Mouse (Mus musculus): ENCODE measurements around the gene Vangl1. TPM values are rescaled to one million over a fixed set of nuclear protein-coding genes. Genes with fewer than 3 reads are reported as not detected.

Vangl1 gene
- polyA plus RNA-seq, 1 experiment from 2014 or later: 52.9 TPM

DNA sequence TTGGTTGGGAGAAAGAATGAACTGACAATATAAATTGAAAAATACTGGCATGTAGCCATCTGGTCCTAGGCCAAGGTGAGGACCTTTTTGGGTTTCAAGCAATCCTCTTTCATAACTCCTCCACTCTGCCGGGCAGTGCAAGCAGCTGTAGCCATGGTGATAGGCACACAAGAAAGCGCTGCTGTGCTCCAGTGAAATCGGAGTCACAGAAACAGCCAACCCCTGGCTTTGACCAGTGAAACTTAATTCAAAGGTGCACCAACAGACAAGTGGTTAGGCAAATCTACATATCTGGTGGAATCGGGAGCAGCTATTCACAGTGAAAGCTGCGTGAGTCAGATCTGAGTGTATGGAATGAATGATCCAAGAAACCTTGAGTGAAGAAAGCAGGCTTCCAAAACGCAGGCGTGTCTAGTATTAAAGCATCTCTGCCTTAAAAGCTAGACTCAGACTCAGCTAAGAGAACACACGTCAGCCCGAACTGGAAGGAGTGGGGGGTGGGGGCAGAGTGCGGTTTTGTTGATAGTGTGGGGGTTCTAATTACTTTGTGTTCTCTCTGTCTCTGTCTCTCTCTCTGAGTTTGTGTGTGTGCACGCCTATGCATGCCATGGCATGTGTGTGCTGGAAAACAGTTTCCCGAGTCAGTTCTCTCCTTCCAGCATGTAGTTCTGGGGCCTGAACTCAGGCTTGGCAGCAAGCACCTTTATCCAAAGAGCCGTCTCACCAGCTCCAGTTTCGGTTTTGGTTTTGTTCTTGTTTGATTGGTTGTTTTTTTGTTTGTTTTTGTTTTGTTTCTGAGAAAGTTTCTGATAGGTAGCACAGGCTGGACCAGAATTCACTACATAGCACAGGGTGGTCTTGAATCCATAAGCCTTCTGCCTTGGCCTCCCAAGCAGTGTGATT, 44.8 kb downstream of the Vangl1 start:
- WGBS: 76% methylated on average over 14 of the region's 14 CpGs
- peak; percentile 40; the same call in 1 of the 2 replicates for ATAC-seq (replicated peaks; ENCODE audit: low FRiP score)
- Histone ChIP-seq H3K4me2 (no peak overlapping the region; the same call in 1 of the 2 replicates), H3K4me3 (ENCODE audit: low read depth, low read length) (no peak overlapping the region), H3K36me3 (ENCODE audit: control insufficient read depth, insufficient read depth, low read length) (peaks cover 39% of the 10 kb centered on the region), H3K27me3 (replicated peaks; ENCODE audit: control insufficient read depth, insufficient read depth, low read length) (no peaks in the 10 kb centered on the region), H3K27ac (ENCODE audit: low read depth, low read length) (no peak overlapping the region), H3K9me3 (ENCODE audit: control insufficient read depth, low read length) (no peaks in the 10 kb centered on the region), H3K4me1 (replicated peaks; ENCODE audit: control insufficient read depth, insufficient read depth, low read length) (peaks cover 15% of the 10 kb centered on the region), H3K9ac (ENCODE audit: low read depth, low read length) (no peak overlapping the region)
- DNase-seq (ENCODE audit: low spot score): no peak

DNA sequence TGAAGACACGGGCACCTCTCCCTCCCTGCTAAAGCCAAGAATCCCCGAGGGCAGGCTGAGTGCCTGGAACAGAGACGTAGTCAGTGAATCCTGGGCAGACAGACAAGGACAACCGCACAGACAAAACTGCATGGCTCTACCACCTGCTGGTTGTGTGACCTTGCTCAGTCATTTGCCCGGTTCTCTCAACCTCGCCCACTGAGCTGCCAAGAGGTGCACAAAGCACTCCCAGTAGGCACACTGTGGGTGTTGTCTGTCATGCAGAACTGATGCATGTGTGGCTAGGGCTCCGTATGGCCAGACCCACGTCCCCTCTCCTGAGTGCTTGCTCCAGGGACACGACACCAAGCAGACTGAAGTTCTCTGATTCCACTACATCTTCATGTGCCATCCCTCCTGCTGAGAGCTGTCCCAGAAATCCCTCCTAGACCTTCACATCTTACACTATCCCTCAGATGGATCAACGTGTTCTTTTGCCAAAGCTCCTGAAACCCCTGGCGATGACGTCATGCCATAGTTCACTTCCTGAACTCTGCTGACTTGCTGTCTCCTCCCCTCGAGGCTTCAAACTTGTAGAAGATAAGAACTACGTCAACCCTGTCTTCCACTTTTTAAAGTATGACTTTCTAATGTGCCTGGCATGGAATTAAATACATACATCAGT, 45.6 kb downstream of the Vangl1 start:
- no peak for ATAC-seq (replicated peaks; ENCODE audit: low FRiP score)

GRCm38 (mm10) chr3:102157652-102158051, 46.8 kb downstream of the Vangl1 start:
- Histone ChIP-seq H3K4me2 (no peak overlapping the region), H3K27ac (ENCODE audit: low read depth, low read length) (no peak overlapping the region), H3K27me3 (replicated peaks; ENCODE audit: control insufficient read depth, insufficient read depth, low read length) (no peaks in the 10 kb centered on the region), H3K36me3 (ENCODE audit: control insufficient read depth, insufficient read depth, low read length) (peaks cover 26% of the 10 kb centered on the region; the same call in 1 of the 2 replicates), H3K9ac (ENCODE audit: low read depth, low read length) (no peak overlapping the region), H3K9me3 (ENCODE audit: control insufficient read depth, low read length) (no peaks in the 10 kb centered on the region), H3K4me3 (ENCODE audit: low read depth, low read length) (no peak overlapping the region), H3K4me1 (replicated peaks; ENCODE audit: control insufficient read depth, insufficient read depth, low read length) (peaks cover 15% of the 10 kb centered on the region)
- no peak for DNase-seq (ENCODE audit: low spot score)
- WGBS: 67% methylated on average over 6 of the region's 6 CpGs
- peak; percentile 26; the same call in 1 of the 2 replicates for ATAC-seq (replicated peaks; ENCODE audit: low FRiP score)

More for the DNA sequence above, 45.6 kb downstream of the Vangl1 start:
- Histone ChIP-seq H3K4me2 (no peak overlapping the region), H3K36me3 (ENCODE audit: control insufficient read depth, insufficient read depth, low read length) (peaks cover 36% of the 10 kb centered on the region), H3K4me3 (ENCODE audit: low read depth, low read length) (no peak overlapping the region), H3K9ac (ENCODE audit: low read depth, low read length) (no peak overlapping the region), H3K27me3 (replicated peaks; ENCODE audit: control insufficient read depth, insufficient read depth, low read length) (no peaks in the 10 kb centered on the region), H3K27ac (ENCODE audit: low read depth, low read length) (no peak overlapping the region), H3K4me1 (replicated peaks; ENCODE audit: control insufficient read depth, insufficient read depth, low read length) (peaks cover 15% of the 10 kb centered on the region), H3K9me3 (ENCODE audit: control insufficient read depth, low read length) (no peaks in the 10 kb centered on the region)
- 74% methylated on average over 14 of the region's 14 CpGs for WGBS
- DNase-seq (ENCODE audit: low spot score): no peak

DNA sequence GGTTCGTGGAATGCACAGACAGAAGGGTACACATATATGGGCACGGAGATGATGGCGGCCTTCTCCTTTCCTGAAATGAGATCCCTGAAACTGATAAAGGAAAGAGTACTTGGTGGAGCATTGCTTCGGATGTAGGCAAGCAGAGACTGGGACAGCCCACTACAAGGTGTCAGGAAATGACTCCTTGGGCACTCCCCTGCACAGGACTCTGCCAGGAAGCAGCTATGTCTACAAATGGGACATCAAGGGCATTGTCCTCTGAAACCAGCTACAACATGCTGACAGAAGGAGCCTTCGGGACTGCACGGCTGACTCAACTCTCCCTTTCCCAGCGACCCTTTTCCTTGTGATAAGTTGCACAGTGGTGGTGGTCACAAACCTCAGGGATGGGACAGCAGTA, 47.8 kb downstream of the Vangl1 start:
- Histone ChIP-seq H3K4me3 (ENCODE audit: low read depth, low read length) (no peak overlapping the region), H3K36me3 (ENCODE audit: control insufficient read depth, insufficient read depth, low read length) (peaks cover 25% of the 10 kb centered on the region; the same call in 1 of the 2 replicates), H3K27ac (ENCODE audit: low read depth, low read length) (no peak overlapping the region), H3K9me3 (ENCODE audit: control insufficient read depth, low read length) (no peaks in the 10 kb centered on the region), H3K4me1 (replicated peaks; ENCODE audit: control insufficient read depth, insufficient read depth, low read length) (peaks cover 15% of the 10 kb centered on the region), H3K27me3 (replicated peaks; ENCODE audit: control insufficient read depth, insufficient read depth, low read length) (no peaks in the 10 kb centered on the region), H3K4me2 (no peak overlapping the region), H3K9ac (ENCODE audit: low read depth, low read length) (no peak overlapping the region)
- ATAC-seq (replicated peaks; ENCODE audit: low FRiP score): no peak
- 85% methylated on average over 7 of the region's 7 CpGs for WGBS
- DNase-seq (ENCODE audit: low spot score): no peak

GRCm38 (mm10) chr3:102154107-102154506, 50.4 kb downstream of the Vangl1 start:
- Histone ChIP-seq H3K27me3 (replicated peaks; ENCODE audit: control insufficient read depth, insufficient read depth, low read length) (no peaks in the 10 kb centered on the region), H3K4me3 (ENCODE audit: low read depth, low read length) (no peak overlapping the region), H3K9ac (ENCODE audit: low read depth, low read length) (no peak overlapping the region), H3K36me3 (ENCODE audit: control insufficient read depth, insufficient read depth, low read length) (peaks cover 14% of the 10 kb centered on the region; the same call in 1 of the 2 replicates), H3K4me2 (no peak overlapping the region), H3K4me1 (replicated peaks; ENCODE audit: control insufficient read depth, insufficient read depth, low read length) (peaks cover 5% of the 10 kb centered on the region), H3K27ac (ENCODE audit: low read depth, low read length) (no peak overlapping the region), H3K9me3 (ENCODE audit: control insufficient read depth, low read length) (no peaks in the 10 kb centered on the region)
- ATAC-seq (replicated peaks; ENCODE audit: low FRiP score) (no peak), DNase-seq (ENCODE audit: low spot score) (no peak)
- 88% methylated on average over 7 of the region's 7 CpGs for WGBS

GRCm38 (mm10) chr3:102152872-102153271, 51.6 kb downstream of the Vangl1 start:
- Histone ChIP-seq H3K27me3 (replicated peaks; ENCODE audit: control insufficient read depth, insufficient read depth, low read length) (no peaks in the 10 kb centered on the region), H3K9ac (ENCODE audit: low read depth, low read length) (no peak overlapping the region), H3K27ac (ENCODE audit: low read depth, low read length) (no peak overlapping the region), H3K9me3 (ENCODE audit: control insufficient read depth, low read length) (no peaks in the 10 kb centered on the region), H3K36me3 (ENCODE audit: control insufficient read depth, insufficient read depth, low read length) (peaks cover 14% of the 10 kb centered on the region; the same call in 1 of the 2 replicates), H3K4me2 (no peak overlapping the region), H3K4me3 (ENCODE audit: low read depth, low read length) (no peak overlapping the region), H3K4me1 (replicated peaks; ENCODE audit: control insufficient read depth, insufficient read depth, low read length) (0 out of 2 replicates have a peak, but pooled peaks cover 5% of the 10 kb centered on the region)
- 37% methylated on average over 4 of the region's 4 CpGs for WGBS
- ATAC-seq (replicated peaks; ENCODE audit: low FRiP score): no peak
- no peak for DNase-seq (ENCODE audit: low spot score)

DNA sequence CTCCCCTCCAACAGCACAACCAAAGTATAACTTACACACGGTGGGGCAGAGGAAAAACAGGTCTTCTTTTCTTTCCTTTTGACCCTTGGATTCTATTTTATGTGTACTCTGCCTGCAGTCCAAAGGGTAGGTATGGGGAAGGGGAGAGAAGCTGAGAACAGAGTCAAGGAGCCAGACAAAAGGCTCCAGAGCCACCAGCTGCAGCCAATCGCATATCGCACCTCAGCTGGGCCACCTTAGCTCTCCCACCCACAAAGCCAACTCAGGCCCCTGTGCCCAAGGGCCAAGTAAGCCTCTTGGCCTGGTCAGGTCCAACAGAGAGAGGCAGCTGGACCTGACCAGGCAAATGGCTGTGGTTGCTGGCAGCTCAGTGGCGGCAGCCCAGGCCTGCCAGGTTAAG, 52.0 kb downstream of the Vangl1 start:
- H3K4me2 ChIP-seq: no peak overlapping the region
- ATAC-seq (replicated peaks; ENCODE audit: low FRiP score): no peak
- H3K9me3 ChIP-seq (ENCODE audit: control insufficient read depth, low read length): no peaks in the 10 kb centered on the region

GRCm38 (mm10) chr3:102151850-102152249, 52.6 kb downstream of the Vangl1 start:
- no peak overlapping the region for H3K4me3 ChIP-seq (ENCODE audit: low read depth, low read length)
- ATAC-seq (replicated peaks; ENCODE audit: low FRiP score) (no peak), DNase-seq (ENCODE audit: low spot score) (no peak)
- no peak overlapping the region for H3K4me2 ChIP-seq
- no peaks in the 10 kb centered on the region for H3K9me3 ChIP-seq (ENCODE audit: control insufficient read depth, low read length)
- 74% methylated on average over 4 of the region's 4 CpGs for WGBS
- no peaks in the 10 kb centered on the region for H3K27me3 ChIP-seq (replicated peaks; ENCODE audit: control insufficient read depth, insufficient read depth, low read length)
- H3K27ac ChIP-seq (ENCODE audit: low read depth, low read length): no peak overlapping the region
- H3K4me1 ChIP-seq (replicated peaks; ENCODE audit: control insufficient read depth, insufficient read depth, low read length): peaks cover 3% of the 10 kb centered on the region; the same call in 1 of the 2 replicates
- no peak overlapping the region for H3K9ac ChIP-seq (ENCODE audit: low read depth, low read length)
- peaks cover 5% of the 10 kb centered on the region; the same call in 1 of the 2 replicates for H3K36me3 ChIP-seq (ENCODE audit: control insufficient read depth, insufficient read depth, low read length)

More for the DNA sequence above, 52.0 kb downstream of the Vangl1 start:
- Histone ChIP-seq H3K4me1 (replicated peaks; ENCODE audit: control insufficient read depth, insufficient read depth, low read length) (0 out of 2 replicates have a peak, but pooled peaks cover 5% of the 10 kb centered on the region), H3K4me3 (ENCODE audit: low read depth, low read length) (no peak overlapping the region), H3K27me3 (replicated peaks; ENCODE audit: control insufficient read depth, insufficient read depth, low read length) (no peaks in the 10 kb centered on the region), H3K36me3 (ENCODE audit: control insufficient read depth, insufficient read depth, low read length) (peaks cover 10% of the 10 kb centered on the region; the same call in 1 of the 2 replicates), H3K9ac (ENCODE audit: low read depth, low read length) (no peak overlapping the region), H3K27ac (ENCODE audit: low read depth, low read length) (no peak overlapping the region)
- WGBS: 61% methylated on average over 4 of the region's 4 CpGs
- DNase-seq (ENCODE audit: low spot score): no peak

Data from liver, embryonic 11.5 days (tissue).